ENCODE assay signal across 8 mouse cellular contexts in the genomic region with DNA sequence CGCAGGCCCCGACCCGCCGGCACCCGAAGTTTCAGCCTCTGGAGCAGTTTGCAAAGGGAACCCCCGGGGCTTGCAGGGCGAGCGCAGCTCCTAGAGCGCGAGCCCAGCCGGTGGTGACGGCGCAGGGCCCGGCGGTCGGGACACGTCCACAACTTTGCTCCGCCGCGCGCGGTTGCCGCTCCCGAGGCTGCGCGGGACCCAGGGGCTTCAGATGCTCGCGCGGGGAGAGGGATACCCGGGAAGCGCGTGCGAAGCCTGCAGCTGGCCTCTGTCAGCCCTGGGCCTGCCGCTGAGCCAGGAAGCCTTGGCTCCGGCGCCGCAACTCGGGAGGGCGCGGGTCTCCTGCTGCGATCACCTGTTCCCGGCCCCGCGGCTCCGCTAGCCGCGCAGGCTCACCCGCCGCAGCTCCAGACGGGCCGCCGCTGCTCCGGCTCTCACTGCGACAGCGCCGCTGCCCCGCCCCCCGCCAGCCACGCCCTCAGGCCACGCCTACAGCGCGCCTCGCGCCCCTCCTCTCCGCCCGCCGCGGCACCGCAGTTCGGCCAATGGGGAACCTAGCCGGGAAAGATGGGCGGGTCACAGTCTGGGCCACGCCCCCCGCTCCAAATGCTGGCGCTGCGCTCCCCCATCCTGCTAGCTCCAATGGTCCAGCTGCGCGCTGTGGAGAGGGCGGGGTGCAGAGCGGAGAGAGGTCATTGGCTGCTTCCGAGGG. TPM values are rescaled to one million over a fixed set of nuclear protein-coding genes. Genes with fewer than 3 reads are reported as not detected.
DNase-seq lines count a peak whose midpoint lies in the region; ATAC-seq lines count a peak whose summit lies in the region.

A gene (minus strand): TSS at position 456 of the 712 bp plus-strand sequence.

- WGBS in hindbrain, embryonic 16.5 days = under 1% methylated on average over 61 of the region's 81 CpGs
- WGBS in macrophage (ENCODE audit: missing documents) = 1% methylated on average over 59 of the region's 81 CpGs

- peak within 1 kb of the TSS; percentile 74 for H3K4me3 ChIP-seq in hindbrain, embryonic 16.5 days (ENCODE audit: low read length)
- H3K4me3 ChIP-seq in macrophage (ENCODE audit: inconsistent target) = peak within 1 kb of the TSS; percentile 69

- H3K9me3 ChIP-seq in hindbrain, embryonic 16.5 days (ENCODE audit: control insufficient read depth, low read length) = no peaks in the 10 kb centered on the region

- H3K36me3 ChIP-seq in hindbrain, embryonic 16.5 days (ENCODE audit: control insufficient read depth, insufficient read depth, low read length) = no peaks in the 10 kb centered on the region
- H3K36me3 ChIP-seq in macrophage (ENCODE audit: inconsistent target) = peaks cover 15% of the 10 kb centered on the region

- H3K27ac ChIP-seq in hindbrain, embryonic 16.5 days (ENCODE audit: low read depth, low read length) = peak within 1 kb of the TSS; percentile 86
- peak within 1 kb of the TSS; percentile 73 for H3K27ac ChIP-seq in macrophage

- peak within 1 kb of the TSS; percentile 74 for H3K9ac ChIP-seq in hindbrain, embryonic 16.5 days (ENCODE audit: low read depth, low read length)

- peak; percentile 96 for ATAC-seq in hindbrain, embryonic 16.5 days

- peaks cover 25% of the 10 kb centered on the region for H3K4me1 ChIP-seq in hindbrain, embryonic 16.5 days (ENCODE audit: control insufficient read depth, insufficient read depth, low read depth, low read length)

- DNase-seq in WW6 (ENCODE audit: low read depth, low spot score) = peak; percentile 93
- DNase-seq in cerebellum, postnatal 4 days (ENCODE audit: low spot score in 2 of 2) = peak; percentile 99
- peak; percentile 99 for DNase-seq in gastrocnemius, adult 18-20 months (ENCODE audit: low spot score)
- DNase-seq in left cerebral cortex, adult 18-20 months (ENCODE audit: low spot score in 2 of 2) = peak; percentile 98 to 99
- DNase-seq in right cerebral cortex, adult 18-20 months = peak; percentile 99
- peak; percentile 96 for DNase-seq in urinary bladder, postnatal 10 days (ENCODE audit: low spot score)

- peak within 1 kb of the TSS; percentile 99 for H3K4me2 ChIP-seq in hindbrain, embryonic 16.5 days (ENCODE audit: low read length)

- no peaks in the 10 kb centered on the region; the same call in 1 of the 2 replicates for H3K27me3 ChIP-seq in hindbrain, embryonic 16.5 days (replicated peaks; ENCODE audit: control insufficient read depth, insufficient read depth, low read length)

- H3K79me2 ChIP-seq in macrophage (ENCODE audit: inconsistent target) = peaks cover 44% of the 10 kb centered on the region

RNA-seq across cellular contexts. Expression of the gene that starts here (rescaled TPM):
- total RNA-seq in gastrocnemius, adult 18-20 months (2021) = 1 to 10 TPM; 2.5 to 3.6 TPM
- polyA plus RNA-seq in hindbrain, embryonic 16.5 days (2015; fragmentation: Nextera tagmentation; extraction: Ambion mirVana) = 3.7 and 5.1 TPM in 2 replicates
- 10 to 100 TPM; 44.5 to 45.6 TPM for total RNA-seq in left cerebral cortex, adult 18-20 months (2021)
- total RNA-seq in macrophage (2018; cell fraction: chromatin; rRNA removed) = 100 to 1,000 TPM in 17 of 26 experiments, 10 to 100 TPM in 9; 23.6 to 264 (median 114) TPM
- 100 to 1,000 TPM in 12 of 26 experiments, 10 to 100 TPM in 14; 38.4 to 182 (median 88.7) TPM for total RNA-seq in macrophage (2018; cell fraction: cytosol; rRNA removed)
- total RNA-seq in macrophage (2018; cell fraction: nucleus; rRNA removed) = 100 to 1,000 TPM in 21 of 26 experiments, 10 to 100 TPM in 5; 58.9 to 299 (median 132) TPM
- polyA plus RNA-seq in macrophage (2018) = 82.3 to 124 TPM (median 103 TPM) in 3 replicates

Comparison
In these comparisons a context has a peak if more than half of its experiments do, and no peak if none do; other contexts are left out.
1. Peak in every context shown above with its lines: DNase-seq, ATAC-seq, H3K4me3 ChIP-seq and H3K27ac ChIP-seq.
2. RNA of the gene that starts here (total RNA-seq): 44.5 to 45.6 TPM in left cerebral cortex, adult 18-20 months; 2.5 to 3.6 TPM in gastrocnemius, adult 18-20 months; every median in the first group is over 4 times any median in the second.
3. RNA of the gene that starts here (polyA plus RNA-seq): 82.3 to 124 TPM in macrophage; 3.7 to 5.1 TPM in hindbrain, embryonic 16.5 days; every median in the first group is over 10 times any median in the second.